Mouse (Mus musculus) MEL (cell line): ENCODE results near the gene Osbp.

Experiments used
- CTCF ChIP-seq, 3 experiments: IDR thresholded peaks in 2 of 3; conservative IDR thresholded peaks in 1 of 3; 2 replicates each; pipeline ENCODE4 v1.5.1; 2011 to 2012; ENCODE audit warnings: low read length in 3 of 3, low read depth in 2 of 3, mild to moderate bottlenecking in 2 of 3, improper control_type of control experiment in 1 of 3, inconsistent platforms in 1 of 3, mixed read lengths in 1 of 3, moderate library complexity in 1 of 3; ENCODE audit not compliant: control insufficient read depth in 1 of 3, insufficient read depth in 1 of 3, poor library complexity in 1 of 3, severe bottlenecking in 1 of 3
- EP300 ChIP-seq, 2 experiments: IDR thresholded peaks; 2 replicates each; pipeline ENCODE4 v1.6.1; 2011; ENCODE audit warnings: improper control_type of control experiment in 2 of 2, low read length in 2 of 2, low read depth in 1 of 2, mild to moderate bottlenecking in 1 of 2
- HCFC1 ChIP-seq: IDR thresholded peaks from 2 replicates; pipeline ENCODE4 v1.6.1; 2012; ENCODE audit warnings: low read depth, mild to moderate bottlenecking, inconsistent platforms, low read length, improper control_type of control experiment, moderate library complexity
- MAFK ChIP-seq: IDR thresholded peaks from 2 replicates; pipeline ENCODE4 v1.6.1; 2011; ENCODE audit warnings: low read depth, mild to moderate bottlenecking, low read length, improper control_type of control experiment, borderline replicate concordance
- MAZ ChIP-seq: IDR thresholded peaks from 2 replicates; pipeline ENCODE4 v1.6.1; 2012; ENCODE audit warnings: low read depth, mild to moderate bottlenecking, inconsistent platforms, low read length, improper control_type of control experiment
- NELFE ChIP-seq: IDR thresholded peaks from 2 replicates; pipeline ENCODE4 v1.6.1; 2011; ENCODE audit warnings: low read depth, low read length, improper control_type of control experiment

- no peak for TF ChIP-seq MAZ
- TF ChIP-seq HCFC1 = no peak
- no peak for TF ChIP-seq MAFK
- no peak for TF ChIP-seq CTCF (IDR thresholded peaks at IDR 0.05 in 2 of 3, conservative IDR thresholded peaks at IDR 0.05 in 1 of 3; ENCODE audit: control insufficient read depth in 1 of 3, insufficient read depth in 1 of 3, low read depth in 2 of 3, low read length in 3 of 3, poor library complexity in 1 of 3, severe bottlenecking in 1 of 3)
- no peak for TF ChIP-seq EP300 (IDR thresholded peaks at IDR 0.05; ENCODE audit: low read depth in 1 of 2, low read length in 2 of 2)
- no peak for TF ChIP-seq NELFE
These were observed 36.4 kb downstream of the Osbp start for GRCm38 (mm10) chr19:12002125-12002524.
